Mouse (Mus musculus) ES-Bruce4 (cell line): Measurements from ENCODE around the gene Ubqln4.

ENCODE experiments used
- CTCF ChIP-seq: IDR thresholded peaks from one replicate; pipeline ENCODE4 v1.8.1; 2011; ENCODE audit warnings: low read depth, low read length
- EP300 ChIP-seq: IDR thresholded peaks from 2 replicates; pipeline ENCODE4 v1.6.1; 2011; ENCODE audit warnings: low read depth, low read length; ENCODE audit not compliant: insufficient read depth
- POLR2A ChIP-seq: IDR thresholded peaks from one replicate; pipeline ENCODE4 v1.8.1; 2011; ENCODE audit warnings: low read length; ENCODE audit not compliant: insufficient read depth

GRCm38 (mm10) chr3:88527565-88527964 lies 26.0 kb upstream of the Ubqln4 start:
- TF ChIP-seq POLR2A, result no peak
- TF ChIP-seq EP300, result no peak
- TF ChIP-seq CTCF, result no peak
